Mouse (Mus musculus) ES-E14 (cell line): ENCODE results near the gene Gramd2.

Source experiments
- HCFC1 ChIP-seq: IDR thresholded peaks from 2 replicates; pipeline ENCODE4 v1.6.1; 2012; ENCODE audit warnings: low read length, inconsistent platforms, borderline replicate concordance; ENCODE audit not compliant: insufficient read depth
- ZNF384 ChIP-seq: IDR thresholded peaks from 2 replicates; pipeline ENCODE4 v1.6.1; 2012; ENCODE audit warnings: low read depth, low read length, inconsistent platforms

DNA sequence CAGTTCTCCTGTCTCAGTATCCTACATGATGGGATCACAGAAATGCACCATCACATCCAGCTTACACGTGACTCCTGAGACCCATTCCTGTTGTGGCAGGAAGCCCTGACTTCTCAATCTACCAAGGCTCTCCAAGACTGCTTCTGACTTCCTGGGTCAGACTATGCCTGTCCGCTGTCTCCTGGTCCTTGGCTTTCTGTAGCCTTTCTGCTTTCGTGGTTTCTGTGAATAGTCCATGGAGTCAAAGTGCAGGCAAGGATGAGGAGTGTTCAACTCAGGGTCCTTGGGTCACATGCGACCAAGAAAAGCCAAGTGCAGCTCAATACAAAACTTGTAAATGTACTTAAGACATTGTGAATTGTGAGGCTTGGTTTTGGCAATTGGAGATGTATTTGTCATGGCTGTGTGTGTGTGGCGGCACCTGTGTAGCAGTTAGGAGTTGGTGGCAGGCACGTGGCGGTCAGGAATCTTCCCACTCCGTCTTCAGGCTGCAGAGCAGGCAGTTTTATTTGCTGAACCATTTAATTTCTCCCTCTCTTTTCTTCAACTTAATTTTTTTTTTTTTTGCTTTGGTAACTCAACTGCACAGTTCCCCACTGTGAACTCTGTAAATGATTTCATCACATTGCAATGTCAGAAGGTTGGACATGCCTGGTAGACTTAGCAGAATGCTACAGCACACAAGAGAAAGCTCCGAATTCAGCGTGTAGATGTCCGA is 47.8 kb downstream of the Gramd2 start:
- TF ChIP-seq HCFC1 (no peak), ZNF384 (no peak)
